Mouse (Mus musculus): ENCODE results near the gene Gm10778. TPM values are rescaled to one million over a fixed set of nuclear protein-coding genes. Genes with fewer than 3 reads are reported as not detected.
"Not testable (repeated sequence)": the region's sequence is repeated elsewhere in the genome, so short reads cannot be mapped to it uniquely, and the experiment has no call there.

Gene Gm10778
- polyA plus RNA-seq, 1 experiment from 2014 or later: 5.2 TPM

DNA sequence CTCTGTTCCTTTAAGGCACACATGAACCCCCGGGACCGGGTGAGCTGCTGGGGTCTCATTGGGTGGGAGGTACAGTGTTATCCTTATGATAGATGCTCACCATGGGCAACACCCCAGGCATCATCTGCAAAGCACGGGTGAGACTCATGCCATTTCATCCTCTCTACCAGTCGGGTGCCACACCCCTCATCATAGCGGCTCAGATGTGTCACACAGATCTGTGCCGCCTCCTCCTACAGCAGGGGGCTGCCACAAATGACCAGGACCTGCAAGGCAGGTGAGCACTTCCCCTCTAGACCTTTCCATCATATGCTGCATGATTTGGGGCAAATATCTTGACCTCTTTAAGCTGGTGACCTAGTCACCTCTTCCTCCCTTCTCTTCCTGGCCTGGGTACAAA is 10.8 kb upstream of the Gm10778 start:
- no peak overlapping the region for H3K9ac ChIP-seq (ENCODE audit: low read length)
- DNase-seq (ENCODE audit: low spot score) (peak; percentile 49), ATAC-seq (replicated peaks; ENCODE audit: low FRiP score) (no peak)
- H3K9me3 ChIP-seq (ENCODE audit: control insufficient read depth, low read length): no peaks in the 10 kb centered on the region
- H3K36me3 ChIP-seq (ENCODE audit: control insufficient read depth, insufficient read depth, low read length): no peaks in the 10 kb centered on the region
- H3K4me3 ChIP-seq (ENCODE audit: low read depth, low read length): no peak overlapping the region
- H3K27me3 ChIP-seq (ENCODE audit: control insufficient read depth, insufficient read depth, low read length): no peaks in the 10 kb centered on the region
- H3K4me2 ChIP-seq (ENCODE audit: low read depth, low read length, severe bottlenecking): no peak overlapping the region
- 76% methylated on average over 6 of the region's 6 CpGs for whole genome bisulfite sequencing
- no peak overlapping the region for H3K27ac ChIP-seq (ENCODE audit: low read depth, low read length)
- peaks cover 11% of the 10 kb centered on the region for H3K4me1 ChIP-seq (replicated peaks; ENCODE audit: control insufficient read depth, insufficient read depth, low read length)

DNA sequence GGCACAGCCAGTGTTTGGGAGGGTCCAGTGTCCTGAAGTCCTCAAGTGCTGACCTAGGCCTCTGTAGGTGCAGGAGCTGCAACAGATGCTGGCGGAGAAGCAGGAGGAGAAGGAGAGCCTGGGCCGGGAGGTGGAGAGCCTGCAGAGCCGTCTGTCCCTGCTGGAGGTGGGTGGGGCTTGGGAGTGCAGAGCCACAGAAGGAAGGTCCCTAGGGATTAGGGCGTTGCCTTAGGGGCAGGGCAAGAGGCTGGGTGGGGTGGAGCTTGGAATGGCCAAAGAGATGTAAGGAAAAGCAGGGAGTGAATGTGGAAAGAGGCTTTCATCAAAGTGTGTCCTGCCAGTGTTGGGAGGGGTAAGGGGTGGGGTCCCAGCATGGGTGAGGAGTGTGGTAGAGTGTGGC is 8.0 kb upstream of the Gm10778 start:
- H3K27ac ChIP-seq (ENCODE audit: low read depth, low read length); H3K4me3 ChIP-seq (ENCODE audit: low read depth, low read length); H3K36me3 ChIP-seq (ENCODE audit: control insufficient read depth, insufficient read depth, low read length); H3K4me1 ChIP-seq (replicated peaks; ENCODE audit: control insufficient read depth, insufficient read depth, low read length); H3K27me3 ChIP-seq (ENCODE audit: control insufficient read depth, insufficient read depth, low read length); ATAC-seq (replicated peaks; ENCODE audit: low FRiP score); H3K4me2 ChIP-seq (ENCODE audit: low read depth, low read length, severe bottlenecking); H3K9ac ChIP-seq (ENCODE audit: low read length); H3K9me3 ChIP-seq (ENCODE audit: control insufficient read depth, low read length): not testable (repeated sequence)
- WGBS: 47% methylated on average over 4 of the region's 4 CpGs
- peak; percentile 46 for DNase-seq (ENCODE audit: low spot score)

- ATAC-seq (replicated peaks; ENCODE audit: low FRiP score): no peak
- Histone ChIP-seq H3K27me3 (ENCODE audit: control insufficient read depth, insufficient read depth, low read length) (no peaks in the 10 kb centered on the region), H3K36me3 (ENCODE audit: control insufficient read depth, insufficient read depth, low read length) (no peaks in the 10 kb centered on the region), H3K27ac (ENCODE audit: low read depth, low read length) (no peak overlapping the region), H3K9me3 (ENCODE audit: control insufficient read depth, low read length) (no peaks in the 10 kb centered on the region), H3K4me3 (ENCODE audit: low read depth, low read length) (no peak overlapping the region), H3K9ac (ENCODE audit: low read length) (no peak overlapping the region), H3K4me1 (replicated peaks; ENCODE audit: control insufficient read depth, insufficient read depth, low read length) (peaks cover 8% of the 10 kb centered on the region), H3K4me2 (ENCODE audit: low read depth, low read length, severe bottlenecking) (no peak overlapping the region)
- 90% methylated on average over 2 of the region's 2 CpGs for WGBS
- DNase-seq (ENCODE audit: low spot score): peak; percentile 40
These were observed 7.3 kb upstream of the Gm10778 start for GRCm38 (mm10) chr10:81641566-81641965.

DNA sequence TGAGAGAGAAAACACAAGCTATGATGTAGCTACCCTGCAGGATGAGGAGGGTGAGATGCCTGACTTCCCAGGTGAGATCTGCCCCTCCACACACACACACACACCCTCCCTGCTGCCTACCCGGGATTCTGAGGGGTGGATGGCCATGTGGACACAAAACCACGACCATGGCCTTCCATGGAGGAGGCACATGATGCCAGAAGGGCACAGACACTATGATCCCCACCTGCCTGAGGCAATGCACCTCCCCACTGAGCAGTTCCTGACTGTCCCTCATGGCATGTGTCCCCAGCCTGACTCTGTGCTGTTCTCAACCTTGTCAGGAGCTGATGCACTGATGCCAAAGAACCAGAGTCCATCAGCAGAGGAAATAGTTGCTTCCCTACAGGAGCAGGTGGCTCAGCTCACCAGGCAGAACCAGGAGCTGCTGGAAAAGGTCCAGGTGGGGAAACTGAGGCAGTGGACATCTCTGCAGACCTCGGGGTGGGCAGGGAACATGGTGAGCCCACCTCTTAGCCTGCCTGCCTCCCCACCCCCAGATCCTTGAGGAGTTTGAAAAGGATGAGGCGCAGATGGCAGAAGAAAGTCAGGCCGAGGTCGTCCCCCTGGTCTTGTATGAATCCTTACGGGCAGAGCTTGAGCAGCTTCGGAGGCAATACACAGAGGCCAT is 6.7 kb upstream of the Gm10778 start:
- Histone ChIP-seq H3K27me3 (ENCODE audit: control insufficient read depth, insufficient read depth, low read length) (no peaks in the 10 kb centered on the region), H3K27ac (ENCODE audit: low read depth, low read length) (no peak overlapping the region), H3K9me3 (ENCODE audit: control insufficient read depth, low read length) (no peaks in the 10 kb centered on the region), H3K4me3 (ENCODE audit: low read depth, low read length) (0 out of 2 replicates have a peak overlapping the region, but pooled peaks have one; percentile 63), H3K36me3 (ENCODE audit: control insufficient read depth, insufficient read depth, low read length) (no peaks in the 10 kb centered on the region), H3K4me1 (replicated peaks; ENCODE audit: control insufficient read depth, insufficient read depth, low read length) (peaks cover 8% of the 10 kb centered on the region), H3K9ac (ENCODE audit: low read length) (peak overlapping the region; percentile 5), H3K4me2 (ENCODE audit: low read depth, low read length, severe bottlenecking) (peak overlapping the region; percentile 96; the same call in 1 of the 2 replicates)
- DNase-seq (ENCODE audit: low spot score): peak; percentile 50
- no peak for ATAC-seq (replicated peaks; ENCODE audit: low FRiP score)
- WGBS: 84% methylated on average over 8 of the region's 8 CpGs

DNA sequence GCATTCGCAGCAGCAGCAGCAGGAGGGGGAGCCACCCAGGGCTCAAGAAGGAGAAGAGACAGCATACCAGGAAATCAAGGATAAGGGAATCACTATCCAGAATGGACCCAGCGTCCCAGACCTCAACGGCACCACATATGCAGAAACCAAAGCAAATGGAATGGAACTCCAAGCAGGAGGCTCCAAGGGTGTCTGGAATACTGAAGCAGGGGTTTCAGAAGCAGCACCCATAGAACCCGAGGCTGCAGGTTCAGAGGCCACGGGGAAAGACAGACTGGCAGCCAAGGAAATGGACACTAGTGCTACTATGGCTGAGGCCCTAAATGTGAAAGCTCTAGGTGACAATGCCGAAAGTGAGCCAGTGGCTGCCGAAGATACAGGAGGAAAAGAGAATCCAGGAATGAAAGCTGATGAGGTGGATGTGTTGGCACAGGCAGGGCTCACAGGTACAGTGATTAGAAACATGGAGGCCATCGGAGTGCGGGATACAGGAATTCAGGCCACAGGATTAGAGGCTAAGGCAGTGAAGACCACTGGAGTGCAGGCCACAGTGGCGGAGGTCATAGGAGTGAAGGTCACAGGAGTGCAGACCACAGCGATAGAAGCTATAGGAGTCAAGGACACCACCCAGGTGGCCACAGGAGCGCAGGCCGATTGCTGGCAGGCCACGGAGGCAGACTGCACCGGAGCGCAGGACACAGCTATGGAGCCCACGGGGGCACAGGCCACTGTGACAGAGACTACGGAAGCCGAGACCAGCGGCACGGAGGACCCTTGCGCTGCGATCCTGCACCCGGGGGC is 6.0 kb upstream of the Gm10778 start:
- 22% methylated on average over 24 of the region's 24 CpGs for WGBS
- H3K4me1 ChIP-seq (replicated peaks; ENCODE audit: control insufficient read depth, insufficient read depth, low read length): peaks cover 8% of the 10 kb centered on the region
- no peaks in the 10 kb centered on the region for H3K9me3 ChIP-seq (ENCODE audit: control insufficient read depth, low read length)
- ATAC-seq (replicated peaks; ENCODE audit: low FRiP score) (no peak; the same call in 1 of the 2 replicates), DNase-seq (ENCODE audit: low spot score) (peak; percentile 50)
- H3K36me3 ChIP-seq (ENCODE audit: control insufficient read depth, insufficient read depth, low read length): no peaks in the 10 kb centered on the region
- H3K27me3 ChIP-seq (ENCODE audit: control insufficient read depth, insufficient read depth, low read length): no peaks in the 10 kb centered on the region
- peak overlapping the region; percentile 91 for H3K27ac ChIP-seq (ENCODE audit: low read depth, low read length)
- H3K4me2 ChIP-seq (ENCODE audit: low read depth, low read length, severe bottlenecking): peak overlapping the region; percentile 96
- peak overlapping the region; percentile 94 for H3K9ac ChIP-seq (ENCODE audit: low read length)
- peak overlapping the region; percentile 63 for H3K4me3 ChIP-seq (ENCODE audit: low read depth, low read length)

- peak overlapping the region; percentile 96 for H3K4me2 ChIP-seq (ENCODE audit: low read depth, low read length, severe bottlenecking)
- no peaks in the 10 kb centered on the region for H3K9me3 ChIP-seq (ENCODE audit: control insufficient read depth, low read length)
- DNase-seq (ENCODE audit: low spot score): peak; percentile 97
- WGBS: under 1% methylated on average over 75 of the region's 75 CpGs
- H3K4me1 ChIP-seq (replicated peaks; ENCODE audit: control insufficient read depth, insufficient read depth, low read length): peaks cover 8% of the 10 kb centered on the region
- H3K27me3 ChIP-seq (ENCODE audit: control insufficient read depth, insufficient read depth, low read length): no peaks in the 10 kb centered on the region
- H3K4me3 ChIP-seq (ENCODE audit: low read depth, low read length): peak overlapping the region; percentile 63
- peak overlapping the region; percentile 94 for H3K9ac ChIP-seq (ENCODE audit: low read length)
- peak; percentile 89 for ATAC-seq (replicated peaks; ENCODE audit: low FRiP score)
- no peaks in the 10 kb centered on the region for H3K36me3 ChIP-seq (ENCODE audit: control insufficient read depth, insufficient read depth, low read length)
- H3K27ac ChIP-seq (ENCODE audit: low read depth, low read length): peak overlapping the region; percentile 91
These were observed 5.3 kb upstream of the Gm10778 start for GRCm38 (mm10) chr10:81643449-81644055.

- Histone ChIP-seq H3K4me1 (replicated peaks; ENCODE audit: control insufficient read depth, insufficient read depth, low read length) (peaks cover 8% of the 10 kb centered on the region), H3K27ac (ENCODE audit: low read depth, low read length) (no peak overlapping the region), H3K9ac (ENCODE audit: low read length) (peak overlapping the region; percentile 94), H3K36me3 (ENCODE audit: control insufficient read depth, insufficient read depth, low read length) (no peaks in the 10 kb centered on the region), H3K4me3 (ENCODE audit: low read depth, low read length) (peak overlapping the region; percentile 63), H3K27me3 (ENCODE audit: control insufficient read depth, insufficient read depth, low read length) (no peaks in the 10 kb centered on the region), H3K9me3 (ENCODE audit: control insufficient read depth, low read length) (no peaks in the 10 kb centered on the region), H3K4me2 (ENCODE audit: low read depth, low read length, severe bottlenecking) (peak overlapping the region; percentile 96)
- 53% methylated on average over 2 of the region's 2 CpGs for WGBS
- DNase-seq (ENCODE audit: low spot score): no peak
- peak; percentile 28 for ATAC-seq (replicated peaks; ENCODE audit: low FRiP score)
These were observed 4.7 kb upstream of the Gm10778 start for GRCm38 (mm10) chr10:81644162-81644561.

DNA sequence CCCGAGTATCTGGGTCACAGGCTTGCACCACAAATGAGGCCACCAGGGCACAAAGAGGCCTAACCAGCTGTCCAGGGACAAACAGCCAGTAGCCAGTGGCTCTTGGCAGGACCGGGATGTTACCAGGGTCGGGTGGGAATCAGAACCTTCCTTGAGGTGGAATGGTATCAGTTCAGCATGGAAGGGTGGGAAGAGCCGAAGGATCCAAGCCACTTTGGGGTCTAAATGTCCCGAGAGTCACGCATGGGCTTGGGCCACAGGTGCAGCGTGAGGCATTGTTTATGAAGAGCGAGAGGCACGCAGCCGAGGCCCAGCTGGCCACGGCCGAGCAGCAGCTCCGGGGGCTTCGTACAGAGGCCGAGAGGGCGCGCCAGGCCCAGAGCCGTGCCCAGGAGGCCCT is 4.1 kb upstream of the Gm10778 start:
- Histone ChIP-seq H3K4me1 (replicated peaks; ENCODE audit: control insufficient read depth, insufficient read depth, low read length) (peaks cover 8% of the 10 kb centered on the region), H3K27me3 (ENCODE audit: control insufficient read depth, insufficient read depth, low read length) (no peaks in the 10 kb centered on the region), H3K9me3 (ENCODE audit: control insufficient read depth, low read length) (no peaks in the 10 kb centered on the region), H3K27ac (ENCODE audit: low read depth, low read length) (no peak overlapping the region), H3K4me2 (ENCODE audit: low read depth, low read length, severe bottlenecking) (no peak overlapping the region), H3K36me3 (ENCODE audit: control insufficient read depth, insufficient read depth, low read length) (no peaks in the 10 kb centered on the region), H3K4me3 (ENCODE audit: low read depth, low read length) (no peak overlapping the region), H3K9ac (ENCODE audit: low read length) (no peak overlapping the region)
- peak; percentile 56 for DNase-seq (ENCODE audit: low spot score)
- no peak for ATAC-seq (replicated peaks; ENCODE audit: low FRiP score)
- WGBS: 94% methylated on average over 18 of the region's 18 CpGs

All from forebrain, embryonic 11.5 days (tissue).